Mouse (Mus musculus) erythroblast, embryonic 14.5 days (primary cell): ENCODE measurements around the gene Cdk18.

Source experiments
- GATA1 ChIP-seq: IDR thresholded peaks from 2 replicates; pipeline ENCODE4 v1.6.1; 2012; ENCODE audit warnings: low read length, inconsistent platforms, mixed read lengths
- TAL1 ChIP-seq: IDR thresholded peaks from 3 replicates; pipeline ENCODE4 v1.6.1; 2012; ENCODE audit warnings: low read length, inconsistent platforms, mixed read lengths

- no peak for TF ChIP-seq GATA1
- TF ChIP-seq TAL1, result no peak
Measured at GRCm38 (mm10) chr1:132121236-132121635, 18.2 kb downstream of the Cdk18 start.
